Mouse (Mus musculus): ENCODE data around the gene Rbm19. TPM values are rescaled to one million over a fixed set of nuclear protein-coding genes. Genes with fewer than 3 reads are reported as not detected.

The Rbm19 gene
- polyA plus RNA-seq, 1 experiment, result 2.3 TPM

GRCm38 (mm10) chr5:120197813-120198387, 81.6 kb downstream of the Rbm19 start:
- H3K9me3 ChIP-seq (ENCODE audit: control insufficient read depth, low read length), result peaks cover 3% of the 10 kb centered on the region; the same call in 1 of the 2 replicates
- H3K4me3 ChIP-seq (replicated peaks), result no peak overlapping the region
- H3K27me3 ChIP-seq (ENCODE audit: control insufficient read depth), result no peaks in the 10 kb centered on the region
- no peak for TF ChIP-seq GATA1 (IDR thresholded peaks at IDR 0.05; ENCODE audit: low read length)
- no peak for TF ChIP-seq TAL1 (IDR thresholded peaks at IDR 0.05; ENCODE audit: low read length)
- peaks cover 46% of the 10 kb centered on the region for H3K36me3 ChIP-seq (ENCODE audit: control insufficient read depth)
- H3K4me1 ChIP-seq (ENCODE audit: control insufficient read depth), result peaks cover 5% of the 10 kb centered on the region

GRCm38 (mm10) chr5:120199865-120200264, 83.6 kb downstream of the Rbm19 start:
- peaks cover 3% of the 10 kb centered on the region; the same call in 1 of the 2 replicates for H3K9me3 ChIP-seq (ENCODE audit: control insufficient read depth, low read length)
- peaks cover 30% of the 10 kb centered on the region for H3K36me3 ChIP-seq (ENCODE audit: control insufficient read depth)
- H3K4me3 ChIP-seq (replicated peaks), result no peak overlapping the region
- no peaks in the 10 kb centered on the region for H3K27me3 ChIP-seq (ENCODE audit: control insufficient read depth)
- no peaks in the 10 kb centered on the region for H3K4me1 ChIP-seq (ENCODE audit: control insufficient read depth)
- TF ChIP-seq TAL1 (IDR thresholded peaks at IDR 0.05; ENCODE audit: low read length), result no peak
- no peak for TF ChIP-seq GATA1 (IDR thresholded peaks at IDR 0.05; ENCODE audit: low read length)

DNA sequence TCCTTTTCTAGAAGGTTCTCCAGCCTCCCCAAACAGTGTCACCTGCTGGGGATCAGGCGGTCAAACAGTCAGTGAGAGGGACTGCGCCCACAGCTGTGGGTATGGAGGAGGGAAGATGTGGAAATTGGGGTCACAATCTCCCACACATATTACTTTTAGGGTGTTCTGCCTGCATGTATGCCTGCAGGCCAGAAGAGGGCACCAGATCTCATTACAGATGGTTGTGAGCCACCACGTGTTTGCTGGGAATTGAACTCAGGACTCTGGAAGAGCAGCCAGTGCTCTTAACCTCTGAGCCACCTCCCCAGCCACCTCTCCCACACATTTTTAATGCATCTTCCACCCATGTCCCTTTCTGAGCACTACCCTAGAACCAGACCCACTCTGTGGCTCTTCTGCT, 88.1 kb downstream of the Rbm19 start:
- H3K4me3 ChIP-seq (replicated peaks), result no peak overlapping the region
- TF ChIP-seq TAL1 (IDR thresholded peaks at IDR 0.05; ENCODE audit: low read length) (no peak), GATA1 (IDR thresholded peaks at IDR 0.05; ENCODE audit: low read length) (no peak)
- peaks cover 10% of the 10 kb centered on the region for H3K36me3 ChIP-seq (ENCODE audit: control insufficient read depth)
- peaks cover 3% of the 10 kb centered on the region; the same call in 1 of the 2 replicates for H3K9me3 ChIP-seq (ENCODE audit: control insufficient read depth, low read length)
- H3K4me1 ChIP-seq (ENCODE audit: control insufficient read depth), result no peaks in the 10 kb centered on the region
- H3K27me3 ChIP-seq (ENCODE audit: control insufficient read depth), result peaks cover 5% of the 10 kb centered on the region

GRCm38 (mm10) chr5:120206313-120206943, 90.2 kb downstream of the Rbm19 start:
- TF ChIP-seq TAL1 (IDR thresholded peaks at IDR 0.05; ENCODE audit: low read length), result no peak
- Histone ChIP-seq H3K27me3 (ENCODE audit: control insufficient read depth) (peaks cover 26% of the 10 kb centered on the region), H3K4me1 (ENCODE audit: control insufficient read depth) (no peaks in the 10 kb centered on the region), H3K9me3 (ENCODE audit: control insufficient read depth, low read length) (no peaks in the 10 kb centered on the region), H3K4me3 (replicated peaks) (no peak overlapping the region), H3K36me3 (ENCODE audit: control insufficient read depth) (no peaks in the 10 kb centered on the region)

GRCm38 (mm10) chr5:120207492-120207891, 91.2 kb downstream of the Rbm19 start:
- peaks cover 29% of the 10 kb centered on the region for H3K27me3 ChIP-seq (ENCODE audit: control insufficient read depth)
- H3K4me1 ChIP-seq (ENCODE audit: control insufficient read depth), result no peaks in the 10 kb centered on the region
- H3K9me3 ChIP-seq (ENCODE audit: control insufficient read depth, low read length), result no peaks in the 10 kb centered on the region
- H3K4me3 ChIP-seq (replicated peaks), result no peak overlapping the region
- no peak for TF ChIP-seq GATA1 (IDR thresholded peaks at IDR 0.05; ENCODE audit: low read length)
- TF ChIP-seq TAL1 (IDR thresholded peaks at IDR 0.05; ENCODE audit: low read length), result no peak
- no peaks in the 10 kb centered on the region for H3K36me3 ChIP-seq (ENCODE audit: control insufficient read depth)

- no peak for TF ChIP-seq TAL1 (IDR thresholded peaks at IDR 0.05; ENCODE audit: low read length)
- Histone ChIP-seq H3K4me1 (ENCODE audit: control insufficient read depth) (no peaks in the 10 kb centered on the region), H3K9me3 (ENCODE audit: control insufficient read depth, low read length) (no peaks in the 10 kb centered on the region), H3K27me3 (ENCODE audit: control insufficient read depth) (peaks cover 29% of the 10 kb centered on the region), H3K4me3 (replicated peaks) (no peak overlapping the region), H3K36me3 (ENCODE audit: control insufficient read depth) (no peaks in the 10 kb centered on the region)
Observed at GRCm38 (mm10) chr5:120210668-120211067, 94.4 kb downstream of the Rbm19 start.

GRCm38 (mm10) chr5:120211182-120211581, 94.9 kb downstream of the Rbm19 start:
- Histone ChIP-seq H3K36me3 (ENCODE audit: control insufficient read depth) (no peaks in the 10 kb centered on the region), H3K9me3 (ENCODE audit: control insufficient read depth, low read length) (no peaks in the 10 kb centered on the region), H3K4me3 (replicated peaks) (no peak overlapping the region), H3K4me1 (ENCODE audit: control insufficient read depth) (no peaks in the 10 kb centered on the region), H3K27me3 (ENCODE audit: control insufficient read depth) (peaks cover 29% of the 10 kb centered on the region)
- no peak for TF ChIP-seq TAL1 (IDR thresholded peaks at IDR 0.05; ENCODE audit: low read length)
- TF ChIP-seq GATA1 (IDR thresholded peaks at IDR 0.05; ENCODE audit: low read length), result no peak

DNA sequence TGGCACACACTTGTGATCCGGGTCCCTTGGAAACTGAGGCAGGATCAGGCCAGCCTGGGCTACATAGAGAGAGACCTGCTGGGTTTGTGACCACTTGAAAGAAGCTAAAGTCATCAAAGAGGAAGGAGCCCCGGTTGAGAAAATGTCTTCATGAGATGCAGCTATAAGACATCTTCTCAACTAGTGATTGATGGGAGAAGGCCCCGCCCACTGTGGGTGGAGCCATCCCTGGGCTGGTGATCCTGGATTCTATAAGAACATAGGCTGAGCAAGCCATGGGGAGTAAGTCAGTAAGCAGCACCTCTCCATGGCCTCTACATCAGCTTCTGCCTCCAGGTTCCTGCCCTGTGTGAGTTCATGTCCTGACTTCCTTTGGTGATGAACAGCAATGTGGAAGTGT, 98.2 kb downstream of the Rbm19 start:
- Histone ChIP-seq H3K36me3 (ENCODE audit: control insufficient read depth) (no peaks in the 10 kb centered on the region), H3K27me3 (ENCODE audit: control insufficient read depth) (peaks cover 24% of the 10 kb centered on the region), H3K4me1 (ENCODE audit: control insufficient read depth) (no peaks in the 10 kb centered on the region), H3K4me3 (replicated peaks) (no peak overlapping the region), H3K9me3 (ENCODE audit: control insufficient read depth, low read length) (no peaks in the 10 kb centered on the region)
- no peak for TF ChIP-seq GATA1 (IDR thresholded peaks at IDR 0.05; ENCODE audit: low read length)
- TF ChIP-seq TAL1 (IDR thresholded peaks at IDR 0.05; ENCODE audit: low read length), result no peak

DNA sequence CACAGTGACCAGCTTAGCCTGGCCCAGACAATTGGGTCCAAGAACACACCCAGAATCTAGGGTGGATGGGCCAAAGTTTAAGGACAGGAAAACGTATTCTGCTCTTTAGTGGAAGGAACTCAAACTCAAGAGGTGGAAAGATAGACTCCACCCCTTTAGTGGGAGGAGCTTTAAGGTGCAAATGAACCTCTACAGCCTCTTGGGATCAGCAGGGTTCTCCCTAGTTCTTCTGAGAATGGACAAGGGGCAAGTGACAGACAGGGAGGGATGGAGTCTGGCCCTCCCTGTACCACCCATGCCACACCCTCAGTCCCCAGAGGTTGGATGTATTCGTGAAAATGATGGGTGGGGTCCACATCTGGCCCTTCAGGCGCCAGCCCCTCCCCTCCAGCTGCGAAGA, 105.0 kb downstream of the Rbm19 start:
- TF ChIP-seq GATA1 (IDR thresholded peaks at IDR 0.05; ENCODE audit: low read length) (no peak), TAL1 (IDR thresholded peaks at IDR 0.05; ENCODE audit: low read length) (no peak)
- Histone ChIP-seq H3K9me3 (ENCODE audit: control insufficient read depth, low read length) (no peaks in the 10 kb centered on the region), H3K4me1 (ENCODE audit: control insufficient read depth) (no peaks in the 10 kb centered on the region), H3K27me3 (ENCODE audit: control insufficient read depth) (0 out of 2 replicates have a peak, but pooled peaks cover 2% of the 10 kb centered on the region), H3K4me3 (replicated peaks) (no peak overlapping the region), H3K36me3 (ENCODE audit: control insufficient read depth) (no peaks in the 10 kb centered on the region)
